Mouse (Mus musculus) thymus, adult 2 months (tissue): ENCODE data around the gene Cenpn.
A peak's percentile ranks its signal among the peaks of the same experiment; 100 is the strongest.

Source experiments
- CTCF ChIP-seq: fragments of 200-500 bp; IDR thresholded peaks from 2 replicates; pipeline ENCODE4 v1.5.1; 2012; ENCODE audit warnings: mild to moderate bottlenecking, control low read depth, low read length, moderate library complexity, borderline replicate concordance; ENCODE audit not compliant: control insufficient read depth, poor library complexity, insufficient read depth; ENCODE audit errors: extremely low read depth
- POLR2A ChIP-seq: fragments of 200-500 bp; IDR thresholded peaks from 2 replicates; pipeline ENCODE4 v1.6.1; 2012; ENCODE audit warnings: mild to moderate bottlenecking, low read length, control low read depth, moderate library complexity; ENCODE audit not compliant: control insufficient read depth, poor library complexity, insufficient read depth; ENCODE audit errors: extremely low read depth

DNA sequence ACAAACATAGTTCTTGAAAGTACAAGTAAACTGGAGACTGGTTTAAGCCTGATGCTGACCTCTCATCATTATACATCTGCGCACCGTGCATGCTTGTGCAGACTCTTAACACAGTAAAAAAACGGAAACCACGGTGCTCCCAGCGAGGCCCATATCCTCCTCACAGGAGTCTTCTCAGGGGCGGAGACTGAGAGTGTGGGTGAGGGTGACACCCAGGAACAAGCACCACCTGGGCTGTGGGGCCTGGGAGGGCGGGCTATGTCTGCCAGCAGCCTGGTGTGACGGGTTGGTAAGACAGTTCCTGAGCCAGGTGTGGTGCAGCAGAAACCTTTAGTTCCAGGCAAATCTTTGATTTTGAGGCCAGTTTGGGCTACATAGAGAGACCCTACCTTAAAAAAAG is 30.9 kb downstream of the Cenpn start:
- no peak for TF ChIP-seq POLR2A
- peak; percentile 59; the same call in 1 of the 2 replicates for TF ChIP-seq CTCF
